Mouse (Mus musculus): Measurements from ENCODE around the gene Synpo2.

- TF ChIP-seq CTCF (IDR thresholded peaks at IDR 0.05; ENCODE audit: low read depth): no peak
- TF ChIP-seq EP300 (IDR thresholded peaks at IDR 0.05; ENCODE audit: low read depth): no peak
Measured at GRCm38 (mm10) chr3:123152911-123153310, 83.0 kb downstream of the Synpo2 start.

Data from liver, postnatal 0 days (tissue).